In the genomic region with DNA sequence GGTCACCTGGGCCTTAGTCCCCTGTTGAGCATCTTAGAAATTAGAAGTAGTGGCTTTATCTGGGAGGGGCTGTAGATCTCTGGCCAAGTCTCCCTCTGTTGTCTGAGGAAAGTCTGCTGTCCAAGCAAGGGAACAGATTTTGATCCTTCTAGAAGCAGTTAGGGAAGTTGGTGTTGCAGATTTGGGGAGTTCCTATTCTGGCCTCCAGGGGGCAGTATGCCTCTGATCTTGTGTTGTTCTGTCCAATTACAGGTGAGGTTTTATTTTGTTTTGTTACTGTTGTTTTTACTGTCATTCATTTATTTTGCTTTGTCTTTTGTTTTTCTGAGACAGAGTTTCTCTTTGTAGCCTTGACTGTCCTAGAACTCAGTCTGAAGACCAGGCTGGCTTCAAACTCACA, we compare ENCODE assay signal across 11 mouse cellular contexts. TPM values are rescaled to one million over a fixed set of nuclear protein-coding genes. Genes with fewer than 3 reads are reported as not detected.
DNase-seq lines count a peak whose midpoint lies in the region; ATAC-seq lines count a peak whose summit lies in the region.
"Had no signal": no experiment of that assay in that cellular context is flagged by ENCODE, and none has a peak within 500 bp of the region (broad histone marks: within the 10 kb centered on the region; RNA-seq: fewer than 3 reads in every experiment).

No protein-coding gene starts in this region.

- H3K4me3 ChIP-seq in neural tube, embryonic 15.5 days (replicated peaks), result no peak overlapping the region
- no peak overlapping the region for H3K4me3 ChIP-seq in embryonic facial prominence, embryonic 10.5 days
- H3K4me3 ChIP-seq: neural tube, embryonic 13.5 days had no signal

- no peak overlapping the region for H3K4me2 ChIP-seq in neural tube, embryonic 15.5 days
- H3K4me2 ChIP-seq: neural tube, embryonic 13.5 days had no signal

- ATAC-seq in neural tube, embryonic 15.5 days (ENCODE audit: low FRiP score), result no peak
- peak; percentile 67 for ATAC-seq in megakaryocyte, adult 5-6 weeks (ENCODE audit: poor library complexity, severe bottlenecking)

- no peak overlapping the region for H3K27ac ChIP-seq in neural tube, embryonic 15.5 days (replicated peaks)
- no peak overlapping the region for H3K27ac ChIP-seq in embryonic facial prominence, embryonic 10.5 days (replicated peaks)
- H3K27ac ChIP-seq: neural tube, embryonic 13.5 days had no signal

- DNase-seq in gastrocnemius, postnatal 10 days, result peak; percentile 30
- no peak for DNase-seq in gastrocnemius, postnatal 36 days
- DNase-seq in neural tube, embryonic 10.5 days (ENCODE audit: extremely low spot score, low spot score), result peak; percentile 50
- DNase-seq in NIH3T3 (ENCODE audit: low read depth), result peak; percentile 71
- peak; percentile 46 for DNase-seq in embryonic facial prominence, embryonic 10.5 days (ENCODE audit: low spot score)
- no peak for DNase-seq in ovary, adult 18-20 months (ENCODE audit: low spot score)

- H3K9ac ChIP-seq in neural tube, embryonic 15.5 days (replicated peaks), result no peak overlapping the region
- H3K9ac ChIP-seq: neural tube, embryonic 13.5 days had no signal

- H3K9me3 ChIP-seq in neural tube, embryonic 15.5 days (replicated peaks), result no peaks in the 10 kb centered on the region
- H3K9me3 ChIP-seq in embryonic facial prominence, embryonic 10.5 days, result no peaks in the 10 kb centered on the region
- H3K9me3 ChIP-seq: neural tube, embryonic 13.5 days had no signal

- H3K36me3 ChIP-seq in neural tube, embryonic 15.5 days, result no peaks in the 10 kb centered on the region
- no peaks in the 10 kb centered on the region for H3K36me3 ChIP-seq in embryonic facial prominence, embryonic 10.5 days (replicated peaks)
- H3K36me3 ChIP-seq: neural tube, embryonic 13.5 days had no signal

- H3K4me1 ChIP-seq in neural tube, embryonic 15.5 days, result peaks cover 13% of the 10 kb centered on the region
- peaks cover 9% of the 10 kb centered on the region for H3K4me1 ChIP-seq in embryonic facial prominence, embryonic 10.5 days

- H3K27me3 ChIP-seq in neural tube, embryonic 15.5 days (replicated peaks), result peaks cover 8% of the 10 kb centered on the region; the same call in 1 of the 2 replicates
- H3K27me3 ChIP-seq in embryonic facial prominence, embryonic 10.5 days (replicated peaks; ENCODE audit: low read depth, poor library complexity, severe bottlenecking), result peaks cover 30% of the 10 kb centered on the region

- intact Hi-C loops in gastrocnemius, postnatal 36 days (cut with DNase I), result no loop called here

RNA-seq across cellular contexts. Expression of a gene that starts 10.0 kb away (rescaled TPM):
- not detected for total RNA-seq in gastrocnemius, postnatal 10 days (2021)
- not detected for total RNA-seq in gastrocnemius, postnatal 36 days (2021)
- polyA plus RNA-seq in neural tube, embryonic 15.5 days (2015; fragmentation: Nextera tagmentation; extraction: Ambion mirVana), result 1.6 and 1.9 TPM in 2 replicates
- 1.2 and 1.9 TPM in 2 replicates for polyA plus RNA-seq in embryonic facial prominence, embryonic 10.5 days (2016; fragmentation: Nextera tagmentation; extraction: Ambion mirVana)
- total RNA-seq in megakaryocyte, adult 5-6 weeks (2015), result not detected in 2 replicates
- total RNA-seq in megakaryocyte, adult 5-6 weeks (2017), result not detected in 2 replicates
- total RNA-seq: common myeloid progenitor, adult 5-6 weeks; layer of hippocampus, adult 8-10 months had no signal

Comparison
In these comparisons a context has a peak if more than half of its experiments do, and no peak if none do; other contexts are left out.
1. DNase-seq: peak in gastrocnemius, postnatal 10 days (single experiment), neural tube, embryonic 10.5 days (single experiment), NIH3T3 (single experiment) and embryonic facial prominence, embryonic 10.5 days (single experiment); none in gastrocnemius, postnatal 36 days (0 of 2) and ovary, adult 18-20 months (single experiment).